Mouse (Mus musculus): ENCODE measurements at regions not wholly inside any gene's neighbourhood (a gene's known extent, or its start where the extent isn't known, plus 50 kb on each side); places are given as distances from the start of the nearest gene placed in this dataset.

DNA sequence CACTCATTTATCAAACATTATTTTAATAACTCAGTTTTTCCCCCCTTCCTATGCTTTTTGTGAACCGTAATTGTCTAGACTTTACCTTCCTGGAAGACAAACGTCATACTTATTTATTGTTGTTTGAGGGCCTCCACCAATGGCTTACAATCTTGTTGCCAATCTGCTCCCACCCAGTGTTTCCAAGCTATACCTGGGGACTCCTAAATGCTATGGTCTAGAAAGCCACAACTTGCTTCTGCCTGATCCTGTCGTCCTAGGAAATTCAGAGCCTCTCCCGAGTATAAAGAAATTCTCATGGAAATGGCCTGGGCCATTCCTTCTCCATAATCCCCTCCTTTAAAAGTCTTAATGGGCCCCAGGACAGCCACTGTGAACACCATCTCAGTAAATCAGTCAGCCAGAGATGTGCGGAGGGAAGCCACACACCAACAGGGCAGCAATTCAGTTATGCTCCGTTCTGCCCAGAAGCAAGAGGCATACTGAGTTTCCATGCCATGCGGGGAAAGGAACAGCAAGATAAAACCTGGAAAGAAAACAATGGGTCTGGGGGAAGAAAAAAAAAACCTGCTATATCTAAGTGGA is 143.4 kb upstream of the Lrrn1 start:
- TF ChIP-seq CTCF (IDR thresholded peaks at IDR 0.05; ENCODE audit: borderline replicate concordance, extremely low read depth, insufficient read depth, insufficient read length) (no peak), POLR2A (IDR thresholded peaks at IDR 0.05; ENCODE audit: borderline replicate concordance, extremely low read depth, insufficient read depth, insufficient read length, poor library complexity, severe bottlenecking) (no peak)

All from brain, embryonic 14.5 days (tissue).